Mouse (Mus musculus) brain, embryonic 14.5 days (tissue): Measurements from ENCODE around the gene Kcnq4.

ENCODE experiments used
- CTCF ChIP-seq: fragments of 200-500 bp; IDR thresholded peaks from 2 replicates; pipeline ENCODE4 v1.5.1; 2012; ENCODE audit warnings: inconsistent platforms, mild to moderate bottlenecking, moderate library complexity, borderline replicate concordance; ENCODE audit not compliant: insufficient read depth, insufficient read length; ENCODE audit errors: extremely low read depth
- POLR2A ChIP-seq: fragments of 200-500 bp; IDR thresholded peaks from 2 replicates; pipeline ENCODE4 v1.6.1; 2012; ENCODE audit warnings: mild to moderate bottlenecking, inconsistent platforms, borderline replicate concordance; ENCODE audit not compliant: poor library complexity, insufficient read depth, insufficient read length, severe bottlenecking; ENCODE audit errors: extremely low read depth

GRCm38 (mm10) chr4:120725516-120726090, 22.8 kb downstream of the Kcnq4 start:
- no peak for TF ChIP-seq POLR2A
- TF ChIP-seq CTCF: no peak
